Mouse (Mus musculus): ENCODE data around the gene G530012D18Rik. TPM values are rescaled to one million over a fixed set of nuclear protein-coding genes. Genes with fewer than 3 reads are reported as not detected.

Gene G530012D18Rik
- not detected in 4 replicates for total RNA-seq (2023; ENCODE audit: inconsistent age)

GRCm38 (mm10) chr1:85575376-85575775, at the start of gene G530012D18Rik:
TSS of gene G530012D18Rik (plus strand) at chr1:85575676.

GRCm38 (mm10) chr1:85598271-85599012, 23.0 kb downstream of the G530012D18Rik start, which contains the start of gene Sp110:
TSS of gene Sp110 (minus strand) at chr1:85598817.

GRCm38 (mm10) chr1:85600078-85600477, 24.6 kb downstream of the G530012D18Rik start, which contains the start of gene Sp140:
TSS of gene Sp140 (plus strand) at chr1:85600378.

Other genes with a start within 250 kb of the G530012D18Rik start
- gene Sp110, start 23.1 kb downstream of the G530012D18Rik start, total RNA-seq (2023; ENCODE audit: inconsistent age) = 193 to 218 TPM (median 211 TPM) in 4 replicates
- gene Sp140, start 24.7 kb downstream of the G530012D18Rik start, total RNA-seq (2023; ENCODE audit: inconsistent age) = 160 to 178 TPM (median 174 TPM) in 4 replicates
- gene Sp100, start 74.3 kb downstream of the G530012D18Rik start, total RNA-seq (2023; ENCODE audit: inconsistent age) = 457 to 554 TPM (median 488 TPM) in 4 replicates
- gene A630001G21Rik, start 203.0 kb downstream of the G530012D18Rik start, total RNA-seq (2023; ENCODE audit: inconsistent age) = 126 to 154 TPM (median 140 TPM) in 4 replicates
- gene Cab39, start 217.8 kb downstream of the G530012D18Rik start, total RNA-seq (2023; ENCODE audit: inconsistent age) = 101 to 130 TPM (median 121 TPM) in 4 replicates

Data from B cell, adult (primary cell).